ENCODE assay signal across 1 mouse cellular context in genomic region chr9:63655092-63655491, GRCm38 (mm10).
A peak's percentile ranks its signal among the peaks of the same experiment; 100 is the strongest.
TF ChIP-seq lines count a peak whose summit lies in the region.

No protein-coding gene starts in this region.

TF ChIP-seq in CH12.LX, 34 proteins besides CTCF, POLR2A, EP300 and RAD21 (continued from another document):
- no peak for TF ChIP-seq RCOR1 (conservative IDR thresholded peaks at IDR 0.05; ENCODE audit: low read depth, low read length)
- TF ChIP-seq MAX (IDR thresholded peaks at IDR 0.05; ENCODE audit: low read length) = no peak
- no peak for TF ChIP-seq BHLHE40 (IDR thresholded peaks at IDR 0.05; ENCODE audit: low read depth, low read length)
- TF ChIP-seq MAZ (IDR thresholded peaks at IDR 0.05; ENCODE audit: low read depth, low read length) = no peak
- no peak for TF ChIP-seq SMC3 (IDR thresholded peaks at IDR 0.05; ENCODE audit: low read depth, low read length)
- TF ChIP-seq MAFK (IDR thresholded peaks at IDR 0.05; ENCODE audit: insufficient replicate concordance, low read length) = peak; percentile 98
